Mouse (Mus musculus) stomach, embryonic 16.5 days (tissue): Measurements from ENCODE around the gene Mbtd1. TPM values are rescaled to one million over a fixed set of nuclear protein-coding genes. Genes with fewer than 3 reads are reported as not detected.
A peak's percentile ranks its signal among the peaks of the same experiment; 100 is the strongest.

ENCODE experiments used
- ATAC-seq: fragments of 200-750 bp; cut with Nextera tagmentation; 2 replicates; pipeline ENCODE4 v1.8.0; 2017; ENCODE audit warnings: moderate number of reproducible peaks, moderate TSS enrichment; ENCODE audit not compliant: insufficient read depth, low FRiP score
- H3K27ac ChIP-seq: fragments of 300-500 bp; sonication (generic); 2 replicates; pipeline ENCODE4 v1.5.1; 2014; ENCODE audit warnings: low read length
- H3K27me3 ChIP-seq: fragments of 300-500 bp; sonication (generic); 2 replicates; pipeline ENCODE4 v1.6.1; 2014; ENCODE audit warnings: low read length, control low read depth, mixed read lengths; ENCODE audit not compliant: control insufficient read depth, insufficient read depth
- H3K36me3 ChIP-seq: fragments of 300-500 bp; sonication (generic); 2 replicates; pipeline ENCODE4 v1.6.1; 2014; ENCODE audit warnings: low read length; ENCODE audit not compliant: control insufficient read depth, insufficient read depth
- H3K4me1 ChIP-seq: fragments of 300-500 bp; sonication (generic); 2 replicates; pipeline ENCODE4 v1.6.1; 2014; ENCODE audit warnings: low read length, control low read depth, mixed read lengths; ENCODE audit not compliant: control insufficient read depth, insufficient read depth
- H3K4me2 ChIP-seq: fragments of 300-500 bp; sonication (generic); 2 replicates; pipeline ENCODE4 v1.6.1; 2014; ENCODE audit warnings: low read depth, low read length, mixed read lengths
- H3K4me3 ChIP-seq: fragments of 300-500 bp; sonication (generic); replicated peaks from 2 replicates; pipeline ENCODE4 v1.5.1; 2014; ENCODE audit warnings: mild to moderate bottlenecking, low read length
- H3K9ac ChIP-seq: fragments of 300-500 bp; sonication (generic); 2 replicates; pipeline ENCODE4 v1.6.1; 2014; ENCODE audit warnings: low read length
- H3K9me3 ChIP-seq: fragments of 300-500 bp; sonication (generic); replicated peaks from 2 replicates; pipeline ENCODE4 v1.6.1; 2016; ENCODE audit warnings: low read length, control low read depth; ENCODE audit not compliant: control insufficient read depth
- WGBS: fragments of 180-500 bp; shearing (Covaris S2); extraction: QIAGEN DNeasy Blood & Tissue Kit; methylation state at CpG from one replicate; pipeline ENCODE4 v1.1.7; 2014; 5-methylcytosine and 5-hydroxymethylcytosine counted together
- polyA plus RNA-seq: library from polyadenylated mRNA; unstranded; fragments of >200 nt; fragmentation: Nextera tagmentation; extraction: Ambion mirVana; gene quantifications from 2 replicates; pipeline ENCODE4 v1.2.1, GENCODE M21; 2015

Mbtd1 gene
- polyA plus RNA-seq, 1 experiment from 2014 or later = 20.2 TPM

DNA sequence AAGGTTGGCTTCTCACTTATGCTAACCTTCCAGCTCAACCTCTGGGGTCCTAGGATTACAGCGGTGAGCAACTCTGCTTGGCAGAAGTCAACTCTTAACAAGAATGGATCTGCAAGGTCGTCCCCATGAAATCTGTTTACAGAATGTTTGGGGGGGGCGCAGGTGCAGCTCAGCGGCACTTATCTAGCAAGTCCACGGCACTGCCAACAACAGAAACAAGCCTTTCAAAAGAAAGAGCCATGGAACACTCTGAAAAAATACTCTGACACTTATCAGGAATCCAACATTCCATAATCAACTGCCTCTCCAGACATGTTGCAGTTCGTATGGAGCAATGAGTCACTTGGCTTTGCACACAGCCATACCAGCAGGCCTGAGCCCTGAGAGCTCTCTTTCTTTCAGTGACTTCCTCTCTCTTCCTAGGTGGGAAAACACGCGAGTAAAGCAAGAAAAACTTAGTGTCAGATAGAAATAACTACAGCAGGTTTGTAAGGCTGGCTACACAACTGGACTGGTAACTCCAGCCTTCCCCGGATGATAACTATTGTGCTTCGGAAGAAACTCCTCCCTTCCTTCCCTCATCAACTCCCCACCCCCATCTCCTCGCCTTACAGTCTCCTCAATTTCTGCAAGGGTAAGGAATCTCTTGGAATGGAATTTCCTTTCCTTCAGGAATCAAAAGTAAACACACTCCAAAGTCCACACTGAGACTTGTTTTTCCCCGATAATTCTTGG, 102.8 kb downstream of the Mbtd1 start:
- Histone ChIP-seq H3K27me3 (no peaks in the 10 kb centered on the region), H3K4me2 (peak overlapping the region; percentile 16; the same call in 1 of the 2 replicates), H3K27ac (peak overlapping the region; percentile 91), H3K9ac (no peak overlapping the region), H3K9me3 (no peaks in the 10 kb centered on the region), H3K4me1 (no peaks in the 10 kb centered on the region), H3K36me3 (no peaks in the 10 kb centered on the region), H3K4me3 (no peak overlapping the region)
- peak; percentile 21; the same call in 1 of the 2 replicates for ATAC-seq
- WGBS = 40% methylated on average over 12 of the region's 12 CpGs

DNA sequence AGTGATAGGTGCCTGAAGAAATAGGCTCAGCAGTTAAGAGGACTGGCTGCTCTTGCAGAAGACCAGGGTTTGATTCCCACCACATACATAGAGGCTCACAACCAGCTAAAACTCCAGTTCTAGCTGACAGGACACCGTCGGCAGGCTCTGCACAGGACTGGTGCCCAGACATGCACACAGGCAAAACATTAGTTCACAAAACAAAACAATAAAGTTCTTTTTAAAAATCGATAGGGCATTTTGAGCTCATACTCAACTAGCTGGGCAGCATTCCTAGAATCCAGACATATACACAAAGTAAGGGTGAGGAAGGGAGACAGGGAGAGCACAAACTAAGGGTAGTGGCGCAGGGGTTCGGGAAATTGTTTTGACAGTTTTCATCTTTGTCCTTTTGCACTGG, 108.9 kb downstream of the Mbtd1 start:
- H3K9me3 ChIP-seq = no peaks in the 10 kb centered on the region
- H3K4me2 ChIP-seq = peak overlapping the region; percentile 76
- H3K4me3 ChIP-seq = peak overlapping the region; percentile 95
- no peaks in the 10 kb centered on the region for H3K27me3 ChIP-seq
- peak overlapping the region; percentile 100 for H3K27ac ChIP-seq
- H3K36me3 ChIP-seq = no peaks in the 10 kb centered on the region
- ATAC-seq = no peak
- peak overlapping the region; percentile 98 for H3K9ac ChIP-seq
- peaks cover 17% of the 10 kb centered on the region for H3K4me1 ChIP-seq
- 45% methylated on average over 5 of the region's 5 CpGs for WGBS

DNA sequence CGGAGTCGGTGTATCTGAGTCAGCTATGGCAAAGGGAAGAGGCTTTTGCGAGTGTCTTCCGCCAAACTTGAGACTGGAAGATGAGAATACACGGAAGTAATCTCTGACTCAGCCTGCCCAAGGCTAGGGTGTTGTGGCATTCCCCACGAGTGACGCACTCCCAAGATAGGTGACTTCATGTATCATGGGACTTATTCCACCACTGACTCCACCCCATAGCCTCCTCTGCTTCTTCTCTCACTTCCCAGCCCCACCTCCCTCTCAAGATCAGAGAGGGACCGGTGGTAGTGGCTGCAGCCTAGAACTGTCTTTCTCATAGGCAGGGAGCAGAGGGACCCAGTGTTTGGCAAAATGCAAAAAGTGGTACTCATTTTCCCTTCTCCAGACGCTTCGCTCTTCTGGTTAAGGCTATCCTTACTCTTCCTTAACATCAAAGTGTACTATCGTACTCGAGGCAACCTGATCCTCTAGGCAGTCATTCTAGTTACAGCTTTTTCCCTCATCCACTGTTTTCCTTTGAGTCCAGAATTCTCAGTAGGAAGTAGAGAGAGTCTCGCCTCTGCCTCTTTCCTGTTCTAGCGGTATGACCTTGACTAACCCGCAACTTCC, 109.6 kb downstream of the Mbtd1 start:
- Histone ChIP-seq H3K9me3 (no peaks in the 10 kb centered on the region), H3K4me3 (peak overlapping the region; percentile 95), H3K27ac (peak overlapping the region; percentile 100), H3K9ac (peak overlapping the region; percentile 98), H3K36me3 (no peaks in the 10 kb centered on the region), H3K4me2 (peak overlapping the region; percentile 76), H3K4me1 (peaks cover 17% of the 10 kb centered on the region), H3K27me3 (no peaks in the 10 kb centered on the region)
- WGBS = 3% methylated on average over 15 of the region's 15 CpGs
- peak; percentile 76 for ATAC-seq

DNA sequence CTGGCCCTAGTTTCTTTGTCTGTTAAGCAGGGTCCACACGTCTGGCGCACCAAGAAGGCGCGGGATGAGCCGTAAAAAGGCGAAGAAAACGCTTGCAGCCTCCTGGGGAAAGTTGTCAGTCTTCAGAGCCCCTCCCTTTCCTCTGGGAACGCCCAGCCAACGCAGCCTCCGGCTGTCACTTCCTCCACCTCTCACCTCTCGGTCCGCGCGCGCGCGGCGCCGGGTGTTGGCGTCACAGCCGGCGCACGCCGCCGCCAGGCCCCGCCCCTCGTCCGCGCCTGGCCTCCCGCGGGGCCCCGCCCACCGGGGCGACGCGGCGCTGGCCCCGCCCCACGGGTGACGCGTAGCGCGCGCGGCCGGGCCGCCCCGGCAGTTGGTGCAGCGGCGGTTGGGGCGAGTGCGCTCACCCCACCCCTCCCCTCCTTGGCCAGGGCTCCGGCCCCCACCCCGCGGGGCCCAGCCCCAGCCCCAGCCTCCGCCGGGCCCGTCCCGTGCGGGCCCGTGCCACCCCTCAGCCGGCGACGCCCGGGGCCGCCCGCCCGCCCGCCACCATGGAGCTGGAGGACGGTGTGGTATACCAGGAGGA, 110.2 kb downstream of the Mbtd1 start, which contains the start of gene Spag9:
Spag9 (plus strand) TSS at position 372 of the 586 bp plus-strand sequence.
- H3K36me3 ChIP-seq = no peaks in the 10 kb centered on the region
- peak within 1 kb of the TSS; percentile 100 for H3K27ac ChIP-seq
- under 1% methylated on average over 55 of the region's 70 CpGs for WGBS
- H3K9ac ChIP-seq = peak within 1 kb of the TSS; percentile 98
- H3K4me3 ChIP-seq = peak within 1 kb of the TSS; percentile 95
- peaks cover 17% of the 10 kb centered on the region for H3K4me1 ChIP-seq
- peak; percentile 93 for ATAC-seq
- peak within 1 kb of the TSS; percentile 79 for H3K4me2 ChIP-seq
- no peaks in the 10 kb centered on the region for H3K9me3 ChIP-seq
- no peaks in the 10 kb centered on the region for H3K27me3 ChIP-seq

Other genes starting within 250 kb of the Mbtd1 start
- gene Utp18, start 86 bp upstream of the Mbtd1 start, polyA plus RNA-seq = 15.1 and 18.9 TPM in 2 replicates
- gene Nme2, start 70.4 kb downstream of the Mbtd1 start, polyA plus RNA-seq = 287 and 314 TPM in 2 replicates
- gene Gm20390, start 82.4 kb downstream of the Mbtd1 start, polyA plus RNA-seq = 296 and 325 TPM in 2 replicates
- 136 and 162 TPM in 2 replicates for gene Nme1, start 82.7 kb downstream of the Mbtd1 start, polyA plus RNA-seq
- gene Spag9, start 110.2 kb downstream of the Mbtd1 start, polyA plus RNA-seq = 26.1 and 31.0 TPM in 2 replicates